Mouse (Mus musculus): ENCODE data around the gene Gm20388. TPM values are rescaled to one million over a fixed set of nuclear protein-coding genes. Genes with fewer than 3 reads are reported as not detected.

Gm20388 gene
- polyA plus RNA-seq, 1 experiment, result 23.9 TPM

GRCm38 (mm10) chr8:122006688-122007484 lies 2096.2 kb downstream of the Gm20388 start:
- TF ChIP-seq CTCF (IDR thresholded peaks at IDR 0.05; ENCODE audit: extremely low read depth, insufficient read depth, low read length) (no peak), POLR2A (IDR thresholded peaks at IDR 0.05; ENCODE audit: extremely low read depth, insufficient read depth, low read length) (peak; percentile 76)
- peak overlapping the region; percentile 66 for H3K27ac ChIP-seq (ENCODE audit: insufficient read depth, low read length)
- H3K4me1 ChIP-seq (ENCODE audit: control insufficient read depth, insufficient read depth, low read length), result peaks cover 2% of the 10 kb centered on the region; the same call in 1 of the 2 replicates
- peak overlapping the region; percentile 51 for H3K4me3 ChIP-seq (ENCODE audit: insufficient read depth, low read length)

GRCm38 (mm10) chr8:122008395-122008794 lies 2097.8 kb downstream of the Gm20388 start:
- H3K4me3 ChIP-seq (ENCODE audit: insufficient read depth, low read length), result peak overlapping the region; percentile 51; the same call in 1 of the 2 replicates
- H3K4me1 ChIP-seq (ENCODE audit: control insufficient read depth, insufficient read depth, low read length), result peaks cover 2% of the 10 kb centered on the region; the same call in 1 of the 2 replicates
- no peak overlapping the region for H3K27ac ChIP-seq (ENCODE audit: insufficient read depth, low read length)
- TF ChIP-seq POLR2A (IDR thresholded peaks at IDR 0.05; ENCODE audit: extremely low read depth, insufficient read depth, low read length) (no peak), CTCF (IDR thresholded peaks at IDR 0.05; ENCODE audit: extremely low read depth, insufficient read depth, low read length) (no peak)

GRCm38 (mm10) chr8:122010638-122011037 lies 2100.0 kb downstream of the Gm20388 start:
- 0 out of 2 replicates have a peak overlapping the region, but pooled peaks have one; percentile 17 for H3K27ac ChIP-seq (ENCODE audit: insufficient read depth, low read length)
- TF ChIP-seq POLR2A (IDR thresholded peaks at IDR 0.05; ENCODE audit: extremely low read depth, insufficient read depth, low read length), result no peak
- no peak for TF ChIP-seq CTCF (IDR thresholded peaks at IDR 0.05; ENCODE audit: extremely low read depth, insufficient read depth, low read length)
- peaks cover 9% of the 10 kb centered on the region for H3K4me1 ChIP-seq (ENCODE audit: control insufficient read depth, insufficient read depth, low read length)
- no peak overlapping the region for H3K4me3 ChIP-seq (ENCODE audit: insufficient read depth, low read length)

- peaks cover 9% of the 10 kb centered on the region for H3K4me1 ChIP-seq (ENCODE audit: control insufficient read depth, insufficient read depth, low read length)
- no peak overlapping the region for H3K4me3 ChIP-seq (ENCODE audit: insufficient read depth, low read length)
- H3K27ac ChIP-seq (ENCODE audit: insufficient read depth, low read length), result 0 out of 2 replicates have a peak overlapping the region, but pooled peaks have one; percentile 17
- TF ChIP-seq POLR2A (IDR thresholded peaks at IDR 0.05; ENCODE audit: extremely low read depth, insufficient read depth, low read length) (no peak), CTCF (IDR thresholded peaks at IDR 0.05; ENCODE audit: extremely low read depth, insufficient read depth, low read length) (no peak)
These were observed 2100.5 kb downstream of the Gm20388 start for GRCm38 (mm10) chr8:122011066-122011588.

- peak overlapping the region; percentile 70 for H3K27ac ChIP-seq (ENCODE audit: insufficient read depth, low read length)
- TF ChIP-seq POLR2A (IDR thresholded peaks at IDR 0.05; ENCODE audit: extremely low read depth, insufficient read depth, low read length), result no peak
- TF ChIP-seq CTCF (IDR thresholded peaks at IDR 0.05; ENCODE audit: extremely low read depth, insufficient read depth, low read length), result no peak
These were observed 2104.0 kb downstream of the Gm20388 start for GRCm38 (mm10) chr8:122014606-122015005.

GRCm38 (mm10) chr8:122018046-122018831 lies 2107.6 kb downstream of the Gm20388 start:
- TF ChIP-seq CTCF (IDR thresholded peaks at IDR 0.05; ENCODE audit: extremely low read depth, insufficient read depth, low read length) (no peak), POLR2A (IDR thresholded peaks at IDR 0.05; ENCODE audit: extremely low read depth, insufficient read depth, low read length) (no peak)
- Histone ChIP-seq H3K27ac (ENCODE audit: insufficient read depth, low read length) (peak overlapping the region; percentile 48; the same call in 1 of the 2 replicates), H3K4me3 (ENCODE audit: insufficient read depth, low read length) (no peak overlapping the region), H3K4me1 (ENCODE audit: control insufficient read depth, insufficient read depth, low read length) (peaks cover 29% of the 10 kb centered on the region)

More at GRCm38 (mm10) chr8:122014606-122015005, 2104.0 kb downstream of the Gm20388 start:
- H3K4me3 ChIP-seq (ENCODE audit: insufficient read depth, low read length), result no peak overlapping the region
- peaks cover 15% of the 10 kb centered on the region for H3K4me1 ChIP-seq (ENCODE audit: control insufficient read depth, insufficient read depth, low read length)

GRCm38 (mm10) chr8:122019162-122019561 lies 2108.5 kb downstream of the Gm20388 start:
- peaks cover 27% of the 10 kb centered on the region for H3K4me1 ChIP-seq (ENCODE audit: control insufficient read depth, insufficient read depth, low read length)
- H3K4me3 ChIP-seq (ENCODE audit: insufficient read depth, low read length), result no peak overlapping the region
- no peak overlapping the region for H3K27ac ChIP-seq (ENCODE audit: insufficient read depth, low read length)
- TF ChIP-seq CTCF (IDR thresholded peaks at IDR 0.05; ENCODE audit: extremely low read depth, insufficient read depth, low read length) (no peak), POLR2A (IDR thresholded peaks at IDR 0.05; ENCODE audit: extremely low read depth, insufficient read depth, low read length) (no peak)

- H3K4me3 ChIP-seq (ENCODE audit: insufficient read depth, low read length), result no peak overlapping the region
- peaks cover 22% of the 10 kb centered on the region for H3K4me1 ChIP-seq (ENCODE audit: control insufficient read depth, insufficient read depth, low read length)
- TF ChIP-seq POLR2A (IDR thresholded peaks at IDR 0.05; ENCODE audit: extremely low read depth, insufficient read depth, low read length) (no peak), CTCF (IDR thresholded peaks at IDR 0.05; ENCODE audit: extremely low read depth, insufficient read depth, low read length) (no peak)
- peak overlapping the region; percentile 53 for H3K27ac ChIP-seq (ENCODE audit: insufficient read depth, low read length)
These were observed 2109.6 kb downstream of the Gm20388 start for GRCm38 (mm10) chr8:122020050-122020771.

- H3K4me3 ChIP-seq (ENCODE audit: insufficient read depth, low read length), result no peak overlapping the region
- H3K4me1 ChIP-seq (ENCODE audit: control insufficient read depth, insufficient read depth, low read length), result peaks cover 22% of the 10 kb centered on the region
- H3K27ac ChIP-seq (ENCODE audit: insufficient read depth, low read length), result no peak overlapping the region
- TF ChIP-seq POLR2A (IDR thresholded peaks at IDR 0.05; ENCODE audit: extremely low read depth, insufficient read depth, low read length), result no peak
- no peak for TF ChIP-seq CTCF (IDR thresholded peaks at IDR 0.05; ENCODE audit: extremely low read depth, insufficient read depth, low read length)
These were observed 2111.1 kb downstream of the Gm20388 start for GRCm38 (mm10) chr8:122021725-122022124.

Data from cortical plate, adult 2 months (tissue).